Mouse (Mus musculus) kidney, adult 8-10 months (tissue): ENCODE measurements at regions not wholly inside any gene's neighbourhood (a gene's known extent, or its start where the extent isn't known, plus 50 kb on each side); places are given as distances from the start of the nearest gene placed in this dataset.
"Not testable (repeated sequence)": the region's sequence is repeated elsewhere in the genome, so short reads cannot be mapped to it uniquely, and the experiment has no call there.

Experiments
- DNase-seq, 2 experiments: peaks; one replicate each; pipeline ENCODE4 v3.0.0; 2022

DNA sequence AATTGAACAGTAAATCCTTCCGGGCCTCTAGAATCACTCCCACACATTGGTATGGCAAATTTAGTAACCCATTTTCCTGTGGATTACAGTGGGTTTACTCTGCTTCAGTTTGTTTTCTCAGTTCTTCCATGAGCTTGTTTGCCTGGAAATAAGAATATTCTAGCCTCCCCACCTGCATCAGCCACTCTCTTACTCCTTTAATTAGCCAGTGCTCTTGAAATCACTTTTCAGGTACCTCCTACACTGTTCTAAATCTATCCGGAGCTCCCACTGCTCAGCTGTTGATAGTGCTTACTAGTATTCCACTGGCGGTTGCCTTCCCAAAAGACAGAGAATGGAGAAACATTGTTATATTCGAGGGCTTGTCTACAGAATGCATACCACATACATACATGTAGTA lies 167.1 kb downstream of the Htr7 start:
- no peak for DNase-seq

GRCm38 (mm10) chr19:35886270-35886669 lies 171.0 kb downstream of the Htr7 start:
- DNase-seq = no peak

GRCm38 (mm10) chr19:35881810-35882485 lies 175.4 kb downstream of the Htr7 start:
- no peak for DNase-seq

DNA sequence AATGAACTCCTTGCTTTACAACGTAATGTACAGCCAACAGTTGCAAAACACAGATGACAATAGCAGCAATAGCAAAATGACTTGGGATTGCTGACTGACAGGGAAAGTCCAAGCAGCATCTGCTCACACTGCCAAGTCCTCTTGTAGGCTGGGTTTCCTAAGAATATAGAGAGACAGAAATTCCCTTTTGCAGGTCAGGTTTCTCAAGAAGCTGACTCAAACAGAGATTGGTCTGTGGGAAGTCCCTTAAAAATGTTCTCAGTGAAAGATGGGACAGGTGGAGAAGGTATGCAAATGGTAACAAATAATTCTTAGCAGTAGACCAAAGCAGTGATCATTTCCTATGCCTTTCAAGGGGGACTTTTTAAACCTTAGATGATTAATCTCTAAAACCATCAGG lies 181.8 kb downstream of the Htr7 start:
- DNase-seq = no peak

GRCm38 (mm10) chr19:35870720-35871119 lies 186.6 kb downstream of the Htr7 start:
- no peak for DNase-seq

GRCm38 (mm10) chr19:35868543-35868942 lies 188.8 kb downstream of the Htr7 start:
- DNase-seq = no peak

- DNase-seq = no peak
These were observed 194.3 kb downstream of the Htr7 start for GRCm38 (mm10) chr19:35863049-35863448.

- DNase-seq = peak; percentile 43 to 72
These were observed 195.9 kb downstream of the Htr7 start for GRCm38 (mm10) chr19:35861421-35861820.

- DNase-seq = peak in 1 of 2 experiments; percentile 12
These were observed 224.3 kb downstream of the Htr7 start for GRCm38 (mm10) chr19:35832992-35833391.

GRCm38 (mm10) chr19:35826074-35826473 lies 231.2 kb downstream of the Htr7 start:
- DNase-seq = no peak

- no peak for DNase-seq
These were observed 237.7 kb downstream of the Htr7 start for GRCm38 (mm10) chr19:35819626-35820025.

DNA sequence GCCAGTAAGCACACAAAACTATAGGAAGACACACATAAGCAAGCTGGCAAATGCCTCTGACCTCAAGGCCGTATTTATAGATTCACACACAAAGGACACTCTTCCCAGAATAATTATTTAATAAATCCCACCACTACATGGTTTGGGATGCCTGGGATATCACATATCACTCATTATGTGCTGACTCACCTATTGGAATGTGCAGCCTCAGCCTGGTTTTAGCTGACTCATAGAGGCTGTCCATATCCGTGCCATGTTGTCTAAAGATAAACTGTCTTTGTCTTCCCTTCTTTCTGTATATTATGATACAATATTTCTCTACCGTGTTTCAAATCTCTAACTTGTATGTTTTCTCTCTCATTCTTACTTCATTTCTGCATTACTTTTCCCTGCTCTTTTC lies 262.6 kb downstream of the Htr7 start:
- DNase-seq = no peak

DNA sequence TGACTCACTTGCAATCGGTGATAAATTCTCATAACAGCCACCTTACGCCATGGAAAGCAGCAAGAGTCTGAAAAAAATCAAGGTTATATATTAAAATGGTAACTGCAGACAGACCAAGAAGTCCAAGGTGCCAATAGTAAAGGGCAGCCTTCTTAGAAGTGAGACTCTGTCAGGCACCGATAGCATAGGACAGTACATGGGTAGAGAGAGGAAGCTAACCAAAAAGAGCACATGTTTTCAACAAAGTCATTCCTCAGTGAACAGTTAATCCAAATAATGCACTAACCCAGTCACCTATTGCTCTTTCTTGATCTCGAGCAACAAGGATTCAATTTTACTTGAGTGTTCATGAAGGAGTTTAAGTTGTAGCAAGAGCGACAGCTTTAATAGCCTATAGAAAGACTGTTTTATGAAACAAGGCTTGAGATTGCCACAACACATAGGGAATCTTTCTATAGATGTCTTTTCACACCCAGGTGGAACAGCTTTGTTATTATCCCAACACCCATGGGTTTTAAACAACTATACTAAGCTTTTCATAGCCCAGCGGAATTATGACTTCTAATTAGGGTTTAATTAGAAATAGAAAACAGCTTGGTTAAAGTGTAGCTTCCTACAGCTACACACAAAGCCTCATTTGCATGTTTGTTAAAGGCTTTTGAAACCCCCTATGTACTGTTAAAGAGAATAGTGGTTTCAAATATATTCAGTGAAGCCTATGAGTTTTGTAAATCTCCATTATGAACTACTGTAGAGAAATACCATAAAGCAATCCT lies 269.9 kb downstream of the Htr7 start:
- DNase-seq = no peak

GRCm38 (mm10) chr19:35761750-35762149 lies 295.6 kb downstream of the Htr7 start:
- DNase-seq = not testable (repeated sequence)

DNA sequence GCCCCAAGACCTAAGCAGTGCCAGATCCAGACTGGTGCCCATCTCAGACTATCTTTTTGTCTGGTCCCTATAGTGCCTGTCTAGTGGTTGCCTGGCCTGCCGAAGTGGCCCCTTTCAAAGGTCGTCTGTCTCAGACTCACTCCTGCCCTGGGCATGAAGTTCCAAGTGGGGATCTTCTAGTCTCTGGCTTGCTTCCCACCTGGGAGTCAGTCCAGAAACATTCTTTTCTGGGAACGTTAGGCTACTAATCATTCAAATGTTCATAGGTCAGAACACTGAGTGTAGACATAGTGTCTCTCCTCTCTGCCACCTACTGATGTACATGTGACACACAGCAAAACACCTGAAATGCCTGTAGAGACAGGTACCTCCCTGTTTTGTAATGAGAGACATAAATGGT lies 297.6 kb downstream of the Htr7 start:
- peak; percentile 87 to 91 for DNase-seq

DNA sequence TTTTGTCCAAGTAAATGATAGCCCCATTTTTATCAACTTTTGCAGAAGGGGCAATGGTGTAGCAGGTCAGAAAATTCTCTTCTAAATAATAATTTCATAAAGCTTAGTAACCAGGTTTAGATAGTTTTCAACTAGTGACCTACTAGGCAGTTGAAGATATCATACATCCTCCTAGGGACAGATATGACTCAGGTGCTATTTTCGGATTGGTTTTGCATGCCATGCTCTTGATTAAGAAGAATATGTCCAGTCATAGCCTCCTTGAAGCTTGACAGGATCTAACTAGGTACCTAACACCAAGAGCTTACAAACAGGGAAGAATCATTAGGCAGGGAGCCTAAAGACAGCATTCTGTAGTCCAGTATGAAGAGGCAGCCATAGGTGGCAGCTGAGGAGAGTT lies 301.8 kb downstream of the Htr7 start:
- no peak for DNase-seq

- DNase-seq = no peak
These were observed 321.6 kb downstream of the Htr7 start for GRCm38 (mm10) chr19:35735754-35736153.

- no peak for DNase-seq
These were observed 328.8 kb downstream of the Htr7 start for GRCm38 (mm10) chr19:35728436-35729060.
